Mouse (Mus musculus) WW6 (cell line): ENCODE results near the gene Col1a2.

Source experiments
- DNase-seq: peaks from one replicate; pipeline ENCODE4 v3.0.0-alpha.2; 2013; ENCODE audit warnings: low read depth, low spot score

Gene Col1a2

GRCm38 (mm10) chr6:4504603-4505131, at the start of gene Col1a2:
Gene Col1a2 (plus strand): TSS chr6:4504814.
- no peak for DNase-seq

GRCm38 (mm10) chr6:4455518-4455917, 49.1 kb upstream of the Col1a2 start:
- no peak for DNase-seq

- DNase-seq, result no peak
Measured at GRCm38 (mm10) chr6:4455961-4456617, 48.5 kb upstream of the Col1a2 start.

- no peak for DNase-seq
Measured at GRCm38 (mm10) chr6:4456691-4457447, 47.7 kb upstream of the Col1a2 start.

GRCm38 (mm10) chr6:4457555-4457996, 47.0 kb upstream of the Col1a2 start:
- DNase-seq, result no peak

GRCm38 (mm10) chr6:4465320-4465719, 39.3 kb upstream of the Col1a2 start:
- no peak for DNase-seq

- DNase-seq, result no peak
Measured at GRCm38 (mm10) chr6:4483577-4483936, 21.1 kb upstream of the Col1a2 start.

GRCm38 (mm10) chr6:4483937-4484601, 20.5 kb upstream of the Col1a2 start:
- no peak for DNase-seq

- DNase-seq, result no peak
Measured at GRCm38 (mm10) chr6:4488349-4488748, 16.3 kb upstream of the Col1a2 start.

GRCm38 (mm10) chr6:4488966-4489365, 15.6 kb upstream of the Col1a2 start:
- no peak for DNase-seq

- no peak for DNase-seq
Measured at GRCm38 (mm10) chr6:4489366-4490245, 15.0 kb upstream of the Col1a2 start.

GRCm38 (mm10) chr6:4493666-4494065, 10.9 kb upstream of the Col1a2 start:
- DNase-seq, result no peak

GRCm38 (mm10) chr6:4496428-4496827, 8.2 kb upstream of the Col1a2 start:
- DNase-seq, result no peak

- no peak for DNase-seq
Measured at GRCm38 (mm10) chr6:4503106-4503505, 1.5 kb upstream of the Col1a2 start.

GRCm38 (mm10) chr6:4505158-4505997, 764 bp downstream of the Col1a2 start:
- no peak for DNase-seq

- DNase-seq, result no peak
Measured at GRCm38 (mm10) chr6:4506106-4506505, 1.5 kb downstream of the Col1a2 start.

GRCm38 (mm10) chr6:4506791-4507190, 2.2 kb downstream of the Col1a2 start:
- DNase-seq, result no peak

- DNase-seq, result no peak
Measured at GRCm38 (mm10) chr6:4507323-4507722, 2.7 kb downstream of the Col1a2 start.

- DNase-seq, result no peak
Measured at GRCm38 (mm10) chr6:4508279-4508678, 3.7 kb downstream of the Col1a2 start.

- DNase-seq, result no peak
Measured at GRCm38 (mm10) chr6:4509395-4509794, 4.8 kb downstream of the Col1a2 start.
